Mouse (Mus musculus) forebrain, embryonic 12.5 days (tissue): ENCODE results near the gene Catip. TPM values are rescaled to one million over a fixed set of nuclear protein-coding genes. Genes with fewer than 3 reads are reported as not detected.
"Not testable (repeated sequence)": the region's sequence is repeated elsewhere in the genome, so short reads cannot be mapped to it uniquely, and the experiment has no call there.

Source experiments
- ATAC-seq: fragments of 200-750 bp; cut with Nextera tagmentation; 2 replicates; pipeline ENCODE4 v1.8.0; 2017; ENCODE audit warnings: moderate TSS enrichment; ENCODE audit not compliant: low FRiP score
- H3K27ac ChIP-seq: fragments of 300-500 bp; sonication (generic); 2 replicates; pipeline ENCODE4 v1.5.1; 2016; ENCODE audit warnings: mild to moderate bottlenecking
- H3K27me3 ChIP-seq: fragments of 300-500 bp; sonication (generic); 2 replicates; pipeline ENCODE4 v1.6.1; 2016; ENCODE audit warnings: mild to moderate bottlenecking
- H3K36me3 ChIP-seq: fragments of 300-500 bp; sonication (generic); replicated peaks from 2 replicates; pipeline ENCODE4 v1.6.1; 2016; ENCODE audit warnings: mild to moderate bottlenecking
- H3K4me1 ChIP-seq: fragments of 300-500 bp; sonication (generic); 2 replicates; pipeline ENCODE4 v1.6.1; 2016
- H3K4me2 ChIP-seq: fragments of 300-500 bp; sonication (generic); 2 replicates; pipeline ENCODE4 v1.6.1; 2016; ENCODE audit warnings: mild to moderate bottlenecking, moderate library complexity
- H3K4me3 ChIP-seq: fragments of 300-500 bp; sonication (generic); replicated peaks from 2 replicates; pipeline ENCODE4 v1.5.1; 2016; ENCODE audit warnings: mild to moderate bottlenecking
- H3K9ac ChIP-seq: fragments of 300-500 bp; sonication (generic); 2 replicates; pipeline ENCODE4 v1.6.1; 2016; ENCODE audit warnings: mild to moderate bottlenecking
- H3K9me3 ChIP-seq: fragments of 300-500 bp; sonication (generic); 2 replicates; pipeline ENCODE4 v1.6.1; 2016
- WGBS: fragments of 180-500 bp; shearing (Covaris S2); methylation state at CpG from one replicate; pipeline ENCODE4 v1.1.7; 2016; 5-methylcytosine and 5-hydroxymethylcytosine counted together
- polyA plus RNA-seq: library from polyadenylated mRNA; unstranded; fragments of >200 nt; fragmentation: Nextera tagmentation; extraction: Ambion mirVana; gene quantifications from 2 replicates; pipeline ENCODE4 v1.2.1, GENCODE M21; 2016

The Catip gene
- polyA plus RNA-seq, 1 experiment from 2014 or later = 0.60 TPM

- 62% methylated on average over 4 of the region's 4 CpGs for WGBS
- ATAC-seq = no peak
- H3K36me3 ChIP-seq = no peaks in the 10 kb centered on the region
- no peak overlapping the region for H3K9ac ChIP-seq
- H3K9me3 ChIP-seq = no peaks in the 10 kb centered on the region
- no peaks in the 10 kb centered on the region for H3K27me3 ChIP-seq
- no peak overlapping the region for H3K4me2 ChIP-seq
- no peak overlapping the region for H3K27ac ChIP-seq
- no peak overlapping the region for H3K4me3 ChIP-seq
- peaks cover 27% of the 10 kb centered on the region for H3K4me1 ChIP-seq
Measured at GRCm38 (mm10) chr1:74335033-74335432, 26.9 kb upstream of the Catip start.

GRCm38 (mm10) chr1:74335436-74336170 lies 26.3 kb upstream of the Catip start:
- H3K36me3 ChIP-seq = no peaks in the 10 kb centered on the region; the same call in 1 of the 2 replicates
- WGBS = 74% methylated on average over 6 of the region's 6 CpGs
- H3K27ac ChIP-seq = no peak overlapping the region
- H3K4me2 ChIP-seq = no peak overlapping the region
- H3K4me3 ChIP-seq = no peak overlapping the region
- no peak for ATAC-seq
- no peaks in the 10 kb centered on the region for H3K9me3 ChIP-seq
- no peaks in the 10 kb centered on the region for H3K27me3 ChIP-seq
- no peak overlapping the region for H3K9ac ChIP-seq
- H3K4me1 ChIP-seq = peaks cover 27% of the 10 kb centered on the region

GRCm38 (mm10) chr1:74337241-74337771 lies 24.6 kb upstream of the Catip start:
- Histone ChIP-seq H3K9me3 (no peaks in the 10 kb centered on the region), H3K4me3 (no peak overlapping the region), H3K9ac (no peak overlapping the region), H3K27me3 (no peaks in the 10 kb centered on the region), H3K36me3 (no peaks in the 10 kb centered on the region; the same call in 1 of the 2 replicates), H3K27ac (no peak overlapping the region), H3K4me2 (no peak overlapping the region), H3K4me1 (peaks cover 22% of the 10 kb centered on the region)
- WGBS = 79% methylated on average over 3 of the region's 3 CpGs
- no peak for ATAC-seq

GRCm38 (mm10) chr1:74338013-74338412 lies 23.9 kb upstream of the Catip start:
- H3K4me3 ChIP-seq = no peak overlapping the region
- H3K4me2 ChIP-seq = no peak overlapping the region
- no peaks in the 10 kb centered on the region for H3K27me3 ChIP-seq
- no peak for ATAC-seq
- no peaks in the 10 kb centered on the region; the same call in 1 of the 2 replicates for H3K36me3 ChIP-seq
- 83% methylated on average over 5 of the region's 5 CpGs for WGBS
- H3K27ac ChIP-seq = no peak overlapping the region
- H3K9me3 ChIP-seq = no peaks in the 10 kb centered on the region
- peaks cover 19% of the 10 kb centered on the region for H3K4me1 ChIP-seq
- H3K9ac ChIP-seq = no peak overlapping the region

- ATAC-seq = no peak
- Histone ChIP-seq H3K4me3 (no peak overlapping the region), H3K27me3 (no peaks in the 10 kb centered on the region), H3K4me1 (peaks cover 18% of the 10 kb centered on the region), H3K9me3 (no peaks in the 10 kb centered on the region), H3K27ac (no peak overlapping the region), H3K36me3 (no peaks in the 10 kb centered on the region; the same call in 1 of the 2 replicates), H3K9ac (no peak overlapping the region), H3K4me2 (no peak overlapping the region)
- 82% methylated on average over 4 of the region's 4 CpGs for WGBS
Measured at GRCm38 (mm10) chr1:74338626-74339025, 23.3 kb upstream of the Catip start.

- H3K4me2 ChIP-seq = no peak overlapping the region
- no peaks in the 10 kb centered on the region for H3K27me3 ChIP-seq
- H3K27ac ChIP-seq = no peak overlapping the region
- no peak overlapping the region for H3K9ac ChIP-seq
- no peaks in the 10 kb centered on the region; the same call in 1 of the 2 replicates for H3K36me3 ChIP-seq
- H3K4me3 ChIP-seq = no peak overlapping the region
- ATAC-seq = no peak
- WGBS = 94% methylated on average over 9 of the region's 9 CpGs
- no peaks in the 10 kb centered on the region for H3K9me3 ChIP-seq
- H3K4me1 ChIP-seq = peaks cover 13% of the 10 kb centered on the region; the same call in 1 of the 2 replicates
Measured at GRCm38 (mm10) chr1:74339917-74340316, 22.0 kb upstream of the Catip start.

- Histone ChIP-seq H3K27me3 (no peaks in the 10 kb centered on the region), H3K4me3 (no peak overlapping the region), H3K4me2 (no peak overlapping the region), H3K9me3 (no peaks in the 10 kb centered on the region), H3K4me1 (peaks cover 9% of the 10 kb centered on the region; the same call in 1 of the 2 replicates), H3K9ac (no peak overlapping the region), H3K27ac (no peak overlapping the region), H3K36me3 (no peaks in the 10 kb centered on the region; the same call in 1 of the 2 replicates)
- no peak for ATAC-seq
- WGBS = 95% methylated on average over 6 of the region's 6 CpGs
Measured at GRCm38 (mm10) chr1:74340361-74340764, 21.5 kb upstream of the Catip start.

GRCm38 (mm10) chr1:74340992-74341391 lies 20.9 kb upstream of the Catip start:
- H3K9ac ChIP-seq, H3K9me3 ChIP-seq, ATAC-seq, H3K4me3 ChIP-seq, H3K4me2 ChIP-seq, H3K27ac ChIP-seq, H3K4me1 ChIP-seq, H3K27me3 ChIP-seq, H3K36me3 ChIP-seq: not testable (repeated sequence)
- 85% methylated on average over 4 of the region's 4 CpGs for WGBS

- H3K27me3 ChIP-seq = no peaks in the 10 kb centered on the region
- peaks cover 6% of the 10 kb centered on the region; the same call in 1 of the 2 replicates for H3K4me1 ChIP-seq
- H3K9ac ChIP-seq = no peak overlapping the region
- ATAC-seq = no peak
- H3K36me3 ChIP-seq = no peaks in the 10 kb centered on the region; the same call in 1 of the 2 replicates
- H3K4me3 ChIP-seq = no peak overlapping the region
- 92% methylated on average over 7 of the region's 7 CpGs for WGBS
- no peak overlapping the region for H3K4me2 ChIP-seq
- no peaks in the 10 kb centered on the region for H3K9me3 ChIP-seq
- no peak overlapping the region for H3K27ac ChIP-seq
Measured at GRCm38 (mm10) chr1:74341898-74342297, 20.0 kb upstream of the Catip start.

GRCm38 (mm10) chr1:74342308-74342707 lies 19.6 kb upstream of the Catip start:
- 100% methylated on average over 1 of the region's 1 CpGs for WGBS
- no peak for ATAC-seq
- Histone ChIP-seq H3K4me2 (no peak overlapping the region), H3K4me3 (no peak overlapping the region), H3K36me3 (no peaks in the 10 kb centered on the region; the same call in 1 of the 2 replicates), H3K27ac (no peak overlapping the region), H3K27me3 (no peaks in the 10 kb centered on the region), H3K4me1 (peaks cover 6% of the 10 kb centered on the region; the same call in 1 of the 2 replicates), H3K9ac (no peak overlapping the region), H3K9me3 (no peaks in the 10 kb centered on the region)

- Histone ChIP-seq H3K4me1 (peaks cover 6% of the 10 kb centered on the region; the same call in 1 of the 2 replicates), H3K36me3 (no peaks in the 10 kb centered on the region; the same call in 1 of the 2 replicates), H3K27ac (no peak overlapping the region), H3K4me2 (0 out of 2 replicates have a peak overlapping the region, but pooled peaks have one; percentile 8), H3K27me3 (no peaks in the 10 kb centered on the region), H3K9me3 (no peaks in the 10 kb centered on the region), H3K4me3 (no peak overlapping the region), H3K9ac (no peak overlapping the region)
- WGBS = 67% methylated on average over 5 of the region's 5 CpGs
- ATAC-seq = no peak
Measured at GRCm38 (mm10) chr1:74343161-74343560, 18.7 kb upstream of the Catip start.

- Histone ChIP-seq H3K4me1 (peaks cover 6% of the 10 kb centered on the region; the same call in 1 of the 2 replicates), H3K4me2 (no peak overlapping the region), H3K27me3 (no peaks in the 10 kb centered on the region), H3K9me3 (no peaks in the 10 kb centered on the region), H3K27ac (no peak overlapping the region), H3K4me3 (no peak overlapping the region), H3K36me3 (peaks cover 5% of the 10 kb centered on the region), H3K9ac (no peak overlapping the region)
- ATAC-seq = no peak
- 71% methylated on average over 11 of the region's 11 CpGs for WGBS
Measured at GRCm38 (mm10) chr1:74344163-74344916, 17.6 kb upstream of the Catip start.
